Mouse (Mus musculus) brown adipose tissue, adult 24 weeks (tissue): ENCODE measurements around the gene Ggt5. TPM values are rescaled to one million over a fixed set of nuclear protein-coding genes. Genes with fewer than 3 reads are reported as not detected.
"Not testable (repeated sequence)": the region's sequence is repeated elsewhere in the genome, so short reads cannot be mapped to it uniquely, and the experiment has no call there.

Source experiments
- H3K27ac ChIP-seq: fragments of 200-500 bp; replicated peaks from 2 replicates; pipeline ENCODE4 v1.5.1; 2012; ENCODE audit warnings: low read depth, mild to moderate bottlenecking, low read length
- H3K4me1 ChIP-seq: fragments of 200-500 bp; 2 replicates; pipeline ENCODE4 v1.6.1; 2012; ENCODE audit warnings: low read length, mixed read lengths; ENCODE audit not compliant: control insufficient read depth, insufficient read depth, insufficient read length
- H3K4me3 ChIP-seq: fragments of 200-500 bp; 2 replicates; pipeline ENCODE4 v1.5.1; 2012; ENCODE audit warnings: low read depth, mild to moderate bottlenecking, low read length, moderate library complexity; ENCODE audit not compliant: insufficient read depth
- polyA plus RNA-seq: library from polyadenylated mRNA; stranded (reverse); fragments of >200 nt; gene quantifications from 2 replicates; pipeline ENCODE4 v1.2.4, GENCODE M21; 2012; ENCODE audit not compliant: missing spikeins, insufficient read depth, insufficient read length

Gene Ggt5
- polyA plus RNA-seq, 1 experiment, result 4.3 TPM

- H3K4me1 ChIP-seq, result no peaks in the 10 kb centered on the region
- H3K27ac ChIP-seq, result no peak within 1 kb of the TSS
- H3K4me3 ChIP-seq, result no peak within 1 kb of the TSS
Observed at GRCm38 (mm10) chr10:75561071-75561654, 28.0 kb upstream of the Ggt5 start, which contains the start of gene Ggt1. Gene Ggt1, plus strand, starts transcription at chr10:75561604.

GRCm38 (mm10) chr10:75562596-75562995 lies 26.5 kb upstream of the Ggt5 start:
- Histone ChIP-seq H3K4me3 (no peak overlapping the region), H3K27ac (no peak overlapping the region)

GRCm38 (mm10) chr10:75564687-75565265 lies 24.4 kb upstream of the Ggt5 start:
- no peak overlapping the region for H3K27ac ChIP-seq
- no peaks in the 10 kb centered on the region for H3K4me1 ChIP-seq
- H3K4me3 ChIP-seq, result no peak overlapping the region

More at GRCm38 (mm10) chr10:75562596-75562995, 26.5 kb upstream of the Ggt5 start:
- no peaks in the 10 kb centered on the region for H3K4me1 ChIP-seq

GRCm38 (mm10) chr10:75565436-75565835 lies 23.7 kb upstream of the Ggt5 start:
- Histone ChIP-seq H3K4me3 (no peak overlapping the region), H3K27ac (no peak overlapping the region), H3K4me1 (no peaks in the 10 kb centered on the region)

- Histone ChIP-seq H3K27ac (no peak overlapping the region), H3K4me3 (no peak overlapping the region), H3K4me1 (no peaks in the 10 kb centered on the region)
Observed at GRCm38 (mm10) chr10:75565906-75566305, 23.2 kb upstream of the Ggt5 start.

GRCm38 (mm10) chr10:75566321-75566720 lies 22.8 kb upstream of the Ggt5 start:
- no peaks in the 10 kb centered on the region for H3K4me1 ChIP-seq
- no peak overlapping the region for H3K27ac ChIP-seq
- no peak overlapping the region for H3K4me3 ChIP-seq

- H3K27ac ChIP-seq, H3K4me1 ChIP-seq, H3K4me3 ChIP-seq: not testable (repeated sequence)
Observed at GRCm38 (mm10) chr10:75566765-75567164, 22.4 kb upstream of the Ggt5 start.

GRCm38 (mm10) chr10:75568029-75568428 lies 21.1 kb upstream of the Ggt5 start:
- Histone ChIP-seq H3K27ac (no peak overlapping the region), H3K4me1 (no peaks in the 10 kb centered on the region), H3K4me3 (no peak overlapping the region)

- no peak overlapping the region for H3K4me3 ChIP-seq
- no peaks in the 10 kb centered on the region for H3K4me1 ChIP-seq
- H3K27ac ChIP-seq, result no peak overlapping the region
Observed at GRCm38 (mm10) chr10:75568441-75568840, 20.7 kb upstream of the Ggt5 start.

- no peak overlapping the region for H3K27ac ChIP-seq
- no peak overlapping the region for H3K4me3 ChIP-seq
- H3K4me1 ChIP-seq, result no peaks in the 10 kb centered on the region
Observed at GRCm38 (mm10) chr10:75568851-75569250, 20.3 kb upstream of the Ggt5 start.

- Histone ChIP-seq H3K27ac (no peak overlapping the region), H3K4me1 (no peaks in the 10 kb centered on the region), H3K4me3 (no peak overlapping the region)
Observed at GRCm38 (mm10) chr10:75570981-75571657, 18.0 kb upstream of the Ggt5 start.

GRCm38 (mm10) chr10:75571937-75572336 lies 17.2 kb upstream of the Ggt5 start:
- Histone ChIP-seq H3K4me3 (no peak overlapping the region), H3K27ac (no peak overlapping the region)

GRCm38 (mm10) chr10:75573181-75573580 lies 16.0 kb upstream of the Ggt5 start:
- Histone ChIP-seq H3K27ac (no peak overlapping the region), H3K4me1 (no peaks in the 10 kb centered on the region), H3K4me3 (no peak overlapping the region)

More at GRCm38 (mm10) chr10:75571937-75572336, 17.2 kb upstream of the Ggt5 start:
- no peaks in the 10 kb centered on the region for H3K4me1 ChIP-seq

GRCm38 (mm10) chr10:75573965-75574364 lies 15.2 kb upstream of the Ggt5 start:
- no peak overlapping the region for H3K27ac ChIP-seq
- no peaks in the 10 kb centered on the region for H3K4me1 ChIP-seq
- H3K4me3 ChIP-seq, result no peak overlapping the region

GRCm38 (mm10) chr10:75579129-75579528 lies 10.0 kb upstream of the Ggt5 start:
- Histone ChIP-seq H3K4me3 (no peak overlapping the region), H3K4me1 (no peaks in the 10 kb centered on the region)

More at GRCm38 (mm10) chr10:75579129-75579528, 10.0 kb upstream of the Ggt5 start:
- H3K27ac ChIP-seq, result no peak overlapping the region
